Mouse (Mus musculus): ENCODE data around the gene Parl. TPM values are rescaled to one million over a fixed set of nuclear protein-coding genes. Genes with fewer than 3 reads are reported as not detected.

Parl gene
- polyA plus RNA-seq, 1 experiment from 2014 or later = 32.8 TPM

DNA sequence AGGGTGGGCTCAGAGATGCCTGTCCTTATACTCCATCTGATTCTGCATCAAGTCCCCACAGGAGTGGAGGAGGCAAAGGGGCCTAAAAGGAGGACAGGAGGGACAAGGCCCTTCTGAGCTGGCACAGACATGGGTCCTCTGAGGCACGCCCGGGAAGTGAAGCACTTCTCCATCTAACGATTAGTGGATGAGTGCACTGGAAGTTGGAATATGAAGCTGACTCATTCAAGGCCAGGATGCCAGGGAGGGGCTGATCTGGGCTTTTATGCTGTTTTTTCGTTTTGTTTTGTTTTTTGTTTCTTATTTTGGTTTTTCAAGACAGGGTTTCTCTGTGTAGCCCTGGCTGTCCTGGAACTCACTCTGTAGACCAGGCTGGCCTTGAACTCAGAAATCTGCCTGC lies 13.1 kb upstream of the Parl start:
- H3K36me3 ChIP-seq (ENCODE audit: control insufficient read depth, insufficient read depth) = no peaks in the 10 kb centered on the region
- H3K27me3 ChIP-seq (ENCODE audit: control insufficient read depth, insufficient read depth, low read depth, low read length) = no peaks in the 10 kb centered on the region
- H3K27ac ChIP-seq (ENCODE audit: low read length) = no peak overlapping the region
- no peaks in the 10 kb centered on the region for H3K4me1 ChIP-seq (ENCODE audit: control insufficient read depth, low read depth, low read length)
- H3K4me2 ChIP-seq (ENCODE audit: low read depth, low read length) = no peak overlapping the region
- no peak overlapping the region for H3K4me3 ChIP-seq (ENCODE audit: low read depth, low read length)
- WGBS (ENCODE audit: insufficient replicate concordance) = 69% methylated on average over 4 of the region's 4 CpGs
- no peak for ATAC-seq (ENCODE audit: low read depth)
- no peak overlapping the region for H3K9ac ChIP-seq (ENCODE audit: low read depth, low read length)
- H3K9me3 ChIP-seq (replicated peaks; ENCODE audit: control insufficient read depth, low read length) = no peaks in the 10 kb centered on the region

DNA sequence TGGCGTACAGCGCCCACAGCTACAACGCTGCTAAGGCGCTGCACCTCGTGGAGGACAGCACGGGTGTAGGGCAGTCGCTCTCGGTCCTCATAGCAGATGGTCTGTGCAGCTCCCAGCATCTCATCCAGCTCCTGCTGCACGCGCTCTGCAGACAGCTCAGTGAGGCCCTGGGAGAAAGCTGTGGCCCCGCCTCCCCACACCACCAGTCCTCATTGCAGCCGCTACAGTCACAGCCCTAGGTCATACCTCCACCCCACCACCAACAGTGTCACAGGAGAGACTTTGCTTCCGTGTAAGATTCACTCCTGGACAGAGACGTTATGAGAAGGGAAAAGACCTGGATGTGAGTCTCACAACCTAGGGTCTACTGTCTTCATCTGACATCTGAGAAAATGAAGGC lies 10.1 kb upstream of the Parl start:
- Histone ChIP-seq H3K9ac (ENCODE audit: low read depth, low read length) (no peak overlapping the region), H3K27ac (ENCODE audit: low read length) (no peak overlapping the region), H3K27me3 (ENCODE audit: control insufficient read depth, insufficient read depth, low read depth, low read length) (no peaks in the 10 kb centered on the region), H3K4me1 (ENCODE audit: control insufficient read depth, low read depth, low read length) (no peaks in the 10 kb centered on the region), H3K4me3 (ENCODE audit: low read depth, low read length) (no peak overlapping the region), H3K9me3 (replicated peaks; ENCODE audit: control insufficient read depth, low read length) (no peaks in the 10 kb centered on the region), H3K36me3 (ENCODE audit: control insufficient read depth, insufficient read depth) (no peaks in the 10 kb centered on the region), H3K4me2 (ENCODE audit: low read depth, low read length) (no peak overlapping the region)
- no peak for ATAC-seq (ENCODE audit: low read depth)
- WGBS (ENCODE audit: insufficient replicate concordance) = 61% methylated on average over 14 of the region's 14 CpGs

DNA sequence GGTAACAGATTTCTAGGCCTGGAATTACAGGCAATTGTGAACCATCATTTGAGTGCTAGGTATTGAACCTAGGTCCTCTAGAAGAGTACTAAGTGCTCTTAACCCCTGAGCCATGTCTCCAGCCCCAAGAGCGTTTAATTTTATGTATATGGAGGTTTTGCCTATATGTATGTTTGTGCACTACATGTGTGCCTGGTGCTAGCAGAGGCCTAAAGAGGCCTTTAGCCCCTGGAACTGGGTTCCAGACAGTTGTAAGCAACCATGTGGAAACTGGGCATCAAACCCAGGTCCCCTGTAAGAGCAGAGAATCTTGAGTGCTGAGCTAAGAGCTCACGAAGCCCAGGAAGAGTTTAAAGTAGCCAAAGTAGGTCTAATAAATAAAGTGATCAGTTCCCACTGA lies 2.1 kb downstream of the Parl start:
- WGBS (ENCODE audit: insufficient replicate concordance) = 88% methylated on average over 2 of the region's 2 CpGs
- no peak for ATAC-seq (ENCODE audit: low read depth)
- Histone ChIP-seq H3K4me1 (ENCODE audit: control insufficient read depth, low read depth, low read length) (peaks cover 19% of the 10 kb centered on the region), H3K27me3 (ENCODE audit: control insufficient read depth, insufficient read depth, low read depth, low read length) (no peaks in the 10 kb centered on the region), H3K9ac (ENCODE audit: low read depth, low read length) (no peak overlapping the region), H3K4me3 (ENCODE audit: low read depth, low read length) (no peak overlapping the region), H3K4me2 (ENCODE audit: low read depth, low read length) (no peak overlapping the region), H3K27ac (ENCODE audit: low read length) (no peak overlapping the region), H3K9me3 (replicated peaks; ENCODE audit: control insufficient read depth, low read length) (no peaks in the 10 kb centered on the region), H3K36me3 (ENCODE audit: control insufficient read depth, insufficient read depth) (peaks cover 5% of the 10 kb centered on the region; the same call in 1 of the 2 replicates)

DNA sequence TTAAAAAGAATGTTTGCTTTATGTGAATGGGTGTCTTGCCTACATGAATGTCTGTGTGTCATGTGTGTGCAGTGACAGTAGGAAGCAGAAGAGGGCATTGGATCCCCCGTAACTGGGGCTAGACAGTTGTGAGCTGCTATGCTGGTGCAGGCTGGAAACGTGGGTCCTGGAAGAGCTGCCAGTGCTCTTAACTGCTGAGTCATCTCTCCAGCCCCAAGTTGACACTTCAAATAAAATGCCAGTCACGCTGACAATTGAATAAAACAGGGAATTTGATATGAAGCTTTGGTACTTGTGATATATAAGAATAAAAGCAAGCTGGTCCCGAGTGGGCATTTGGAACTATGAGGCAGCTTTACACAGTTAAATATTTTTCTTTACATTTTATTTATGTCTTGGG lies 21.9 kb downstream of the Parl start:
- Histone ChIP-seq H3K27me3 (ENCODE audit: control insufficient read depth, insufficient read depth, low read depth, low read length) (no peaks in the 10 kb centered on the region), H3K9ac (ENCODE audit: low read depth, low read length) (no peak overlapping the region), H3K4me2 (ENCODE audit: low read depth, low read length) (no peak overlapping the region), H3K27ac (ENCODE audit: low read length) (no peak overlapping the region), H3K4me1 (ENCODE audit: control insufficient read depth, low read depth, low read length) (no peaks in the 10 kb centered on the region), H3K4me3 (ENCODE audit: low read depth, low read length) (no peak overlapping the region), H3K9me3 (replicated peaks; ENCODE audit: control insufficient read depth, low read length) (no peaks in the 10 kb centered on the region), H3K36me3 (ENCODE audit: control insufficient read depth, insufficient read depth) (peaks cover 4% of the 10 kb centered on the region)
- ATAC-seq (ENCODE audit: low read depth) = 0 out of 2 replicates have a peak, but pooled peaks have one; percentile 27
- WGBS (ENCODE audit: insufficient replicate concordance) = 59% methylated on average over 4 of the region's 4 CpGs

DNA sequence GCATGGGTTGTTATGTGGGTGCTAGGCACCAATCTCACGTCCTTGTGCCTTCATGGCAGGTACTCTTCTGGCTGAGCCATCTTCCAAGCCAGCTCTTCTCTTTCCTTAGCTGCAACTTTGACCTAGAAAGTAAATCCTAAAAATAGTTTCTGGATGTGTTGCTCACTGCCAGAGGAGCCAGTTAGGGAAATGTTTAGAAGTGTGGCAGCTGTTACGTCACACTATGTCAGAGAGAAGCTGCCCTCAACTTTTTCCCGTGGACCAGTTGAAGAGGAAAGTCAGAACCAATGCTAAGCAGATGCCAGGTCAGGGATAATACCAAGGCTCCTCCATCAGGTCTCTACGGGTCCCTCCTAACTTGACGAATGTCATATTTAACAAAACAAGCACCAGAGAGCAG lies 22.8 kb downstream of the Parl start:
- Histone ChIP-seq H3K27ac (ENCODE audit: low read length) (no peak overlapping the region), H3K36me3 (ENCODE audit: control insufficient read depth, insufficient read depth) (peaks cover 4% of the 10 kb centered on the region), H3K9ac (ENCODE audit: low read depth, low read length) (no peak overlapping the region), H3K4me2 (ENCODE audit: low read depth, low read length) (no peak overlapping the region), H3K4me3 (ENCODE audit: low read depth, low read length) (no peak overlapping the region), H3K4me1 (ENCODE audit: control insufficient read depth, low read depth, low read length) (no peaks in the 10 kb centered on the region), H3K27me3 (ENCODE audit: control insufficient read depth, insufficient read depth, low read depth, low read length) (no peaks in the 10 kb centered on the region), H3K9me3 (replicated peaks; ENCODE audit: control insufficient read depth, low read length) (no peaks in the 10 kb centered on the region)
- no peak for ATAC-seq (ENCODE audit: low read depth)
- WGBS (ENCODE audit: insufficient replicate concordance) = 75% methylated on average over 5 of the region's 5 CpGs

DNA sequence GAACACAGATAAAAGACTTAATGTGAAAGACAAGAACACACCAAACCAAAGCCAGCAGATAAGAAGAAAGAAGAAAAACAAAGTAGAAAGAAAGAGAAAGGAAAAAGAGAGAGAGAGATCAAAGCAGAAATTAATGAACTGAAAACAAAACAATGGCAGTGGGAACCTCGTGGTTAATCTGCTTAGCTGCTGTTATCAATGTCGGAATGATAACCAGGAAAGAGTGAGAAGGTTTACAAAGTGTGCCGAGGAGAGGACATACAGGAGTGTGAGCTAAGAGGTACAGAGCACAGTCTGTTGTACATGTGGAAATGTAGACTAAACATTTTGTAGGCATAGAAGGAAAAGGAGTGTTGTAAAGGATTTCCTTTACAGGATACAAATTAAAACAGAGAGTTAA lies 29.2 kb downstream of the Parl start:
- WGBS (ENCODE audit: insufficient replicate concordance) = 14% methylated on average over 3 of the region's 3 CpGs
- Histone ChIP-seq H3K36me3 (ENCODE audit: control insufficient read depth, insufficient read depth) (no peaks in the 10 kb centered on the region), H3K4me2 (ENCODE audit: low read depth, low read length) (no peak overlapping the region), H3K27me3 (ENCODE audit: control insufficient read depth, insufficient read depth, low read depth, low read length) (no peaks in the 10 kb centered on the region), H3K4me3 (ENCODE audit: low read depth, low read length) (no peak overlapping the region), H3K9me3 (replicated peaks; ENCODE audit: control insufficient read depth, low read length) (no peaks in the 10 kb centered on the region), H3K9ac (ENCODE audit: low read depth, low read length) (no peak overlapping the region), H3K27ac (ENCODE audit: low read length) (no peak overlapping the region), H3K4me1 (ENCODE audit: control insufficient read depth, low read depth, low read length) (no peaks in the 10 kb centered on the region)
- ATAC-seq (ENCODE audit: low read depth) = no peak

DNA sequence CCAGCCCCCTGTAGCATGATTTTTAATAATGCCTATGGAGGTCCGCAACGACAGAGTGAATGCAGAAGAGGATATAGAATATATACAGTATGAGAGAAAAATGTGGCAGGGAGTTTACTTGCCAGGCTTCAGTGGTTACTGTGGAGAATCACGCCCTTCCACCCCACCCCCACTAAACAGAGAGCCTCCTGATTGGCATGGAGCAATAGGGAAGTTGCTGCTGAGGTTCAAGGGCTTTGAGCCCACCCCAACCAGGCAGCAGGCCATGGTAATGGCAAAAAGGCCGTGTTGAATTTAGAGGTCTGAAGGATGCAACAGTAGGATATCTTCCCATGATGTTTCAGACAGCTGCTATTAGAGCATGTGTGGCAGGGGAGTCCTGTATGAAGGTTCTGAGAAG lies 30.8 kb downstream of the Parl start:
- no peaks in the 10 kb centered on the region for H3K4me1 ChIP-seq (ENCODE audit: control insufficient read depth, low read depth, low read length)
- no peaks in the 10 kb centered on the region for H3K9me3 ChIP-seq (replicated peaks; ENCODE audit: control insufficient read depth, low read length)
- no peaks in the 10 kb centered on the region for H3K27me3 ChIP-seq (ENCODE audit: control insufficient read depth, insufficient read depth, low read depth, low read length)
- H3K4me2 ChIP-seq (ENCODE audit: low read depth, low read length) = no peak overlapping the region
- ATAC-seq (ENCODE audit: low read depth) = no peak
- no peaks in the 10 kb centered on the region for H3K36me3 ChIP-seq (ENCODE audit: control insufficient read depth, insufficient read depth)
- H3K4me3 ChIP-seq (ENCODE audit: low read depth, low read length) = no peak overlapping the region
- 43% methylated on average over 4 of the region's 4 CpGs for WGBS (ENCODE audit: insufficient replicate concordance)
- no peak overlapping the region for H3K9ac ChIP-seq (ENCODE audit: low read depth, low read length)
- H3K27ac ChIP-seq (ENCODE audit: low read length) = no peak overlapping the region

DNA sequence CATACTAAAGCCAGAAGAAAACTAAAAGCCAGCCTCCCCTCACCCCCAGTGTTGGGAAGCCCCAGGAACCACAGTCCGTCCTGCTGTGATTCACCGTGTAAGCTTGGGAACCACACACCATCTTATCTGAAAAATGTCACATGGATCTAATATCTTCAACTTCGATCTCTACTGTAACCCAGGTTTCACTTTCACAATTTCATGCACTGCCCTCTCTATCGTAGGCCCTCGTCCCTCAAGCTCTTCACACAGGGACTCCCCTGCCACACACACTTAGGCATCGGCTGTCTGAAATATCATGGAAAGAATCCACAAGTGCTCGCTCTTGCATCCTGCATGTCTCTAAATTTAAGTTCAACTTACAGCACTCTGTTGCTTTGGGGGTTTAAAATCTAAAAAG lies 37.1 kb downstream of the Parl start:
- no peak for ATAC-seq (ENCODE audit: low read depth)
- H3K27ac ChIP-seq (ENCODE audit: low read length) = no peak overlapping the region
- 64% methylated on average over 7 of the region's 7 CpGs for WGBS (ENCODE audit: insufficient replicate concordance)
- no peaks in the 10 kb centered on the region for H3K27me3 ChIP-seq (ENCODE audit: control insufficient read depth, insufficient read depth, low read depth, low read length)
- no peaks in the 10 kb centered on the region for H3K36me3 ChIP-seq (ENCODE audit: control insufficient read depth, insufficient read depth)
- H3K4me2 ChIP-seq (ENCODE audit: low read depth, low read length) = no peak overlapping the region
- no peak overlapping the region for H3K4me3 ChIP-seq (ENCODE audit: low read depth, low read length)
- no peaks in the 10 kb centered on the region for H3K4me1 ChIP-seq (ENCODE audit: control insufficient read depth, low read depth, low read length)
- H3K9me3 ChIP-seq (replicated peaks; ENCODE audit: control insufficient read depth, low read length) = no peaks in the 10 kb centered on the region
- H3K9ac ChIP-seq (ENCODE audit: low read depth, low read length) = no peak overlapping the region

DNA sequence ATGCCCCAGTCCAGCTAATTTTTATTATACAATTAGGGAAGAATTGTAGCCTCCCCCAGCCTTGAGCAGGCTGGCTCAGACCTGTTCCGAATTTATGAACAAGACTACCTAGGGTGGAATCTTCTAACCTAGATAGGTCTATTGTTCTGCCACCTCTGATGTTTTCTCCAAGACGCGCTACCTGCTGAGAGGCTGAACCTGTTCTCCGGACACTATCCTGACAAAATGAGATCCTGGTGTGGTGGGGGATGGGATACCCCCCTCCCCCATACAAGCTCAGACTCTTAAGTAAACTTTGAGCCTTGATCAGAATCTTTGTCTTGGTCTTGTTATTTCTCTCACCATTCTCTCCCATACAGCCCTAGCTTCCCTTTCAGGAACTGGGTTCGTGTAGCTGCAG lies 44.3 kb downstream of the Parl start:
- Histone ChIP-seq H3K4me1 (ENCODE audit: control insufficient read depth, low read depth, low read length) (no peaks in the 10 kb centered on the region), H3K36me3 (ENCODE audit: control insufficient read depth, insufficient read depth) (no peaks in the 10 kb centered on the region), H3K27me3 (ENCODE audit: control insufficient read depth, insufficient read depth, low read depth, low read length) (no peaks in the 10 kb centered on the region), H3K9me3 (replicated peaks; ENCODE audit: control insufficient read depth, low read length) (no peaks in the 10 kb centered on the region), H3K27ac (ENCODE audit: low read length) (no peak overlapping the region), H3K4me2 (ENCODE audit: low read depth, low read length) (no peak overlapping the region), H3K9ac (ENCODE audit: low read depth, low read length) (no peak overlapping the region), H3K4me3 (ENCODE audit: low read depth, low read length) (no peak overlapping the region)
- 77% methylated on average over 5 of the region's 5 CpGs for WGBS (ENCODE audit: insufficient replicate concordance)
- ATAC-seq (ENCODE audit: low read depth) = no peak
